In the genomic region with DNA sequence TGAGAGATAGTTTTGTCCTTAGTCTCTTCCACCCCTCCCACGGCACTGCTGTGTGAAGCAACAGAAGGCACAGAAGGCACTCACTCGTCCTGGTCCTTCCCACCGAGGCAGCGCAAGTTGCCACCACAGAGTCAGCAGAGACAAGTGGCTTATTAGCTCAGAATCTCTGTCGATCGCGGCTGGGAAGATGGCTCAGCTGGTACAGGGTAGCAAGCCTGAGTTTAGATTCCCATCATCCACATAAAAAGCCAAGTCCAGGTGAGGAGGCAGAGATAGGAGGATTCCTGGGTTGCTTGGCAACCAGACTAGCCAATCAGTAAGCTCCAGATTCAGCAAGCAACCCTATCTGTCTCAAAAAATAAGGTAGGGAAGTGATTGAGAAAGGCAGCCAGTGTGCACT, we compare ENCODE assay signal across 16 mouse cellular contexts. TPM values are rescaled to one million over a fixed set of nuclear protein-coding genes. Genes with fewer than 3 reads are reported as not detected.
A peak's percentile ranks its signal among the peaks of the same experiment; 100 is the strongest.
DNase-seq lines count a peak whose midpoint lies in the region; ATAC-seq and TF ChIP-seq lines count a peak whose summit lies in the region.
"Had no signal": no experiment of that assay in that cellular context is flagged by ENCODE, and none has a peak within 500 bp of the region (broad histone marks: within the 10 kb centered on the region; RNA-seq: fewer than 3 reads in every experiment).

No protein-coding gene starts in this region.

- H3K9ac ChIP-seq in forebrain, postnatal 0 days: no peak overlapping the region
- no peak overlapping the region for H3K9ac ChIP-seq in forebrain, embryonic 12.5 days
- no peak overlapping the region for H3K9ac ChIP-seq in hindbrain, embryonic 15.5 days
- H3K9ac ChIP-seq in midbrain, embryonic 16.5 days (ENCODE audit: low read depth, low read length): no peak overlapping the region
- H3K9ac ChIP-seq in liver, postnatal 0 days (replicated peaks): no peak overlapping the region
- H3K9ac ChIP-seq: lung, embryonic 15.5 days had no signal

- no peak overlapping the region for H3K4me3 ChIP-seq in forebrain, postnatal 0 days (ENCODE audit: low read depth, low read length)
- H3K4me3 ChIP-seq in forebrain, embryonic 12.5 days (replicated peaks): no peak overlapping the region
- H3K4me3 ChIP-seq in hindbrain, embryonic 15.5 days: no peak overlapping the region
- no peak overlapping the region for H3K4me3 ChIP-seq in midbrain, embryonic 16.5 days (ENCODE audit: low read depth, low read length)
- no peak overlapping the region for H3K4me3 ChIP-seq in liver, postnatal 0 days (ENCODE audit: low read depth, low read length)
- H3K4me3 ChIP-seq: lung, embryonic 15.5 days had no signal

- peak; percentile 80 for ATAC-seq in forebrain, postnatal 0 days
- no peak for ATAC-seq in forebrain, embryonic 12.5 days (ENCODE audit: low FRiP score)
- peak; percentile 70; the same call in 1 of the 2 replicates for ATAC-seq in hindbrain, embryonic 15.5 days (ENCODE audit: low FRiP score, low read depth)
- peak; percentile 78 for ATAC-seq in midbrain, embryonic 16.5 days
- ATAC-seq in liver, postnatal 0 days: no peak
- ATAC-seq: intestine, postnatal 0 days had no signal

- peak; percentile 43 for DNase-seq in forebrain, postnatal 0 days
- peak; percentile 38 to 63 for DNase-seq in left cerebral cortex, adult 18-20 months (ENCODE audit: low spot score in 2 of 2)
- DNase-seq in left cerebral cortex, postnatal 4 days: no peak
- no peak for DNase-seq in kidney, postnatal 36 days
- DNase-seq in liver, postnatal 0 days: no peak
- DNase-seq: adrenal gland, postnatal 25 days; embryo, embryonic 11 days; gastrocnemius, postnatal 25 days; kidney, postnatal 4 days; liver; thymus, postnatal 25 days had no signal

- H3K9me3 ChIP-seq in forebrain, postnatal 0 days (ENCODE audit: low read length): no peaks in the 10 kb centered on the region
- H3K9me3 ChIP-seq in forebrain, embryonic 12.5 days: no peaks in the 10 kb centered on the region
- H3K9me3 ChIP-seq in hindbrain, embryonic 15.5 days: no peaks in the 10 kb centered on the region
- no peaks in the 10 kb centered on the region for H3K9me3 ChIP-seq in midbrain, embryonic 16.5 days (replicated peaks; ENCODE audit: control insufficient read depth, low read length, poor library complexity, severe bottlenecking)
- no peaks in the 10 kb centered on the region for H3K9me3 ChIP-seq in liver, postnatal 0 days (ENCODE audit: low read length)
- H3K9me3 ChIP-seq: lung, embryonic 15.5 days had no signal

- no peak overlapping the region for H3K27ac ChIP-seq in forebrain, postnatal 0 days (ENCODE audit: low read depth, low read length)
- H3K27ac ChIP-seq in forebrain, embryonic 12.5 days: no peak overlapping the region
- no peak overlapping the region; the same call in 1 of the 2 replicates for H3K27ac ChIP-seq in hindbrain, embryonic 15.5 days (replicated peaks)
- H3K27ac ChIP-seq in midbrain, embryonic 16.5 days (ENCODE audit: low read length): 0 out of 2 replicates have a peak overlapping the region, but pooled peaks have one; percentile 5
- no peak overlapping the region for H3K27ac ChIP-seq in liver, postnatal 0 days (ENCODE audit: low read depth)
- H3K27ac ChIP-seq: lung, embryonic 15.5 days had no signal

- 68% methylated on average over 7 of the region's 7 CpGs for WGBS in forebrain, postnatal 0 days
- 91% methylated on average over 7 of the region's 7 CpGs for WGBS in forebrain, embryonic 12.5 days
- WGBS in hindbrain, embryonic 15.5 days: 87% methylated on average over 7 of the region's 7 CpGs
- 78% methylated on average over 7 of the region's 7 CpGs for WGBS in midbrain, embryonic 16.5 days
- 75% methylated on average over 7 of the region's 7 CpGs for WGBS in liver, postnatal 0 days (ENCODE audit: insufficient replicate concordance)

- H3K4me2 ChIP-seq in forebrain, postnatal 0 days (ENCODE audit: low read depth): no peak overlapping the region
- H3K4me2 ChIP-seq in forebrain, embryonic 12.5 days: no peak overlapping the region
- H3K4me2 ChIP-seq in hindbrain, embryonic 15.5 days: no peak overlapping the region
- H3K4me2 ChIP-seq in midbrain, embryonic 16.5 days (ENCODE audit: low read length): no peak overlapping the region
- no peak overlapping the region for H3K4me2 ChIP-seq in liver, postnatal 0 days (ENCODE audit: low read depth, low read length)
- H3K4me2 ChIP-seq: lung, embryonic 15.5 days had no signal

- H3K36me3 ChIP-seq in forebrain, postnatal 0 days (ENCODE audit: insufficient read depth): no peaks in the 10 kb centered on the region
- H3K36me3 ChIP-seq in forebrain, embryonic 12.5 days (replicated peaks): no peaks in the 10 kb centered on the region
- H3K36me3 ChIP-seq in hindbrain, embryonic 15.5 days: no peaks in the 10 kb centered on the region
- no peaks in the 10 kb centered on the region for H3K36me3 ChIP-seq in midbrain, embryonic 16.5 days (ENCODE audit: control insufficient read depth, insufficient read depth, low read length)
- H3K36me3 ChIP-seq in liver, postnatal 0 days (replicated peaks; ENCODE audit: insufficient read depth, low read length): no peaks in the 10 kb centered on the region
- H3K36me3 ChIP-seq: lung, embryonic 15.5 days had no signal

- intact Hi-C loops in left cerebral cortex, postnatal 4 days (cut with DNase I): no loop called here

- no peaks in the 10 kb centered on the region for H3K4me1 ChIP-seq in forebrain, postnatal 0 days (ENCODE audit: insufficient read depth)
- H3K4me1 ChIP-seq in forebrain, embryonic 12.5 days: no peaks in the 10 kb centered on the region
- H3K4me1 ChIP-seq in hindbrain, embryonic 15.5 days (replicated peaks): 0 out of 2 replicates have a peak, but pooled peaks cover 3% of the 10 kb centered on the region
- no peaks in the 10 kb centered on the region for H3K4me1 ChIP-seq in midbrain, embryonic 16.5 days (ENCODE audit: control insufficient read depth, insufficient read depth, low read length)
- no peaks in the 10 kb centered on the region for H3K4me1 ChIP-seq in liver, postnatal 0 days (ENCODE audit: insufficient read depth)
- H3K4me1 ChIP-seq: lung, embryonic 15.5 days had no signal

- no peak for TF ChIP-seq EP300 in liver, postnatal 0 days (IDR thresholded peaks at IDR 0.05; ENCODE audit: low read depth)

- no peaks in the 10 kb centered on the region for H3K27me3 ChIP-seq in forebrain, postnatal 0 days (ENCODE audit: insufficient read depth, low read length)
- no peaks in the 10 kb centered on the region for H3K27me3 ChIP-seq in forebrain, embryonic 12.5 days
- no peaks in the 10 kb centered on the region for H3K27me3 ChIP-seq in hindbrain, embryonic 15.5 days
- H3K27me3 ChIP-seq in midbrain, embryonic 16.5 days (ENCODE audit: control insufficient read depth, insufficient read depth, low read depth, low read length): no peaks in the 10 kb centered on the region
- no peaks in the 10 kb centered on the region for H3K27me3 ChIP-seq in liver, postnatal 0 days (ENCODE audit: insufficient read depth, low read length)
- H3K27me3 ChIP-seq: lung, embryonic 15.5 days had no signal

- TF ChIP-seq CTCF in forebrain, postnatal 0 days (IDR thresholded peaks at IDR 0.05; ENCODE audit: low read depth): no peak
- no peak for TF ChIP-seq CTCF in liver, postnatal 0 days (IDR thresholded peaks at IDR 0.05; ENCODE audit: low read depth)

RNA-seq across cellular contexts. Expression of gene Zfp706, which starts 55.0 kb away (rescaled TPM):
- 66.6 and 71.0 TPM in 2 replicates for total RNA-seq in forebrain, postnatal 0 days (2014; rRNA removed)
- 575 and 586 TPM in 2 replicates for polyA plus RNA-seq in forebrain, postnatal 0 days (2015; fragmentation: Nextera tagmentation; extraction: Ambion mirVana)
- 463 and 489 TPM in 2 replicates for polyA plus RNA-seq in forebrain, embryonic 12.5 days (2016; fragmentation: Nextera tagmentation; extraction: Ambion mirVana)
- 100 to 1,000 TPM; 231 to 242 TPM for total RNA-seq in left cerebral cortex, adult 18-20 months (2021)
- total RNA-seq in left cerebral cortex, postnatal 4 days (2021): 100 to 1,000 TPM; 249 to 250 TPM
- 407 and 424 TPM in 2 replicates for polyA plus RNA-seq in hindbrain, embryonic 15.5 days (2015; fragmentation: Nextera tagmentation; extraction: Ambion mirVana)
- polyA plus RNA-seq in midbrain, embryonic 16.5 days (2015; fragmentation: Nextera tagmentation; extraction: Ambion mirVana): 495 and 501 TPM in 2 replicates
- 234 and 251 TPM in 2 replicates for polyA plus RNA-seq in liver, postnatal 0 days (2015; fragmentation: Nextera tagmentation; extraction: Ambion mirVana)

Comparison
In these comparisons a context has a peak if more than half of its experiments do, and no peak if none do; other contexts are left out.
1. ATAC-seq: peak in forebrain, postnatal 0 days (single experiment), hindbrain, embryonic 15.5 days (single experiment) and midbrain, embryonic 16.5 days (single experiment); none in forebrain, embryonic 12.5 days (single experiment) and liver, postnatal 0 days (single experiment).
2. DNase-seq: peak in forebrain, postnatal 0 days (single experiment) and left cerebral cortex, adult 18-20 months (2 of 2); none in left cerebral cortex, postnatal 4 days (single experiment), kidney, postnatal 36 days (0 of 2) and liver, postnatal 0 days (single experiment).